Mouse (Mus musculus) stomach, embryonic 16.5 days (tissue): ENCODE data around the gene Naa38. TPM values are rescaled to one million over a fixed set of nuclear protein-coding genes. Genes with fewer than 3 reads are reported as not detected.

Source experiments
- ATAC-seq: fragments of 200-750 bp; cut with Nextera tagmentation; 2 replicates; pipeline ENCODE4 v1.8.0; 2017; ENCODE audit warnings: moderate number of reproducible peaks, moderate TSS enrichment; ENCODE audit not compliant: insufficient read depth, low FRiP score
- H3K27ac ChIP-seq: fragments of 300-500 bp; sonication (generic); 2 replicates; pipeline ENCODE4 v1.5.1; 2014; ENCODE audit warnings: low read length
- H3K27me3 ChIP-seq: fragments of 300-500 bp; sonication (generic); 2 replicates; pipeline ENCODE4 v1.6.1; 2014; ENCODE audit warnings: low read length, control low read depth, mixed read lengths; ENCODE audit not compliant: control insufficient read depth, insufficient read depth
- H3K36me3 ChIP-seq: fragments of 300-500 bp; sonication (generic); 2 replicates; pipeline ENCODE4 v1.6.1; 2014; ENCODE audit warnings: low read length; ENCODE audit not compliant: control insufficient read depth, insufficient read depth
- H3K4me1 ChIP-seq: fragments of 300-500 bp; sonication (generic); 2 replicates; pipeline ENCODE4 v1.6.1; 2014; ENCODE audit warnings: low read length, control low read depth, mixed read lengths; ENCODE audit not compliant: control insufficient read depth, insufficient read depth
- H3K4me2 ChIP-seq: fragments of 300-500 bp; sonication (generic); 2 replicates; pipeline ENCODE4 v1.6.1; 2014; ENCODE audit warnings: low read depth, low read length, mixed read lengths
- H3K4me3 ChIP-seq: fragments of 300-500 bp; sonication (generic); replicated peaks from 2 replicates; pipeline ENCODE4 v1.5.1; 2014; ENCODE audit warnings: mild to moderate bottlenecking, low read length
- H3K9ac ChIP-seq: fragments of 300-500 bp; sonication (generic); 2 replicates; pipeline ENCODE4 v1.6.1; 2014; ENCODE audit warnings: low read length
- H3K9me3 ChIP-seq: fragments of 300-500 bp; sonication (generic); replicated peaks from 2 replicates; pipeline ENCODE4 v1.6.1; 2016; ENCODE audit warnings: low read length, control low read depth; ENCODE audit not compliant: control insufficient read depth
- WGBS: fragments of 180-500 bp; shearing (Covaris S2); extraction: QIAGEN DNeasy Blood & Tissue Kit; methylation state at CpG from one replicate; pipeline ENCODE4 v1.1.7; 2014; 5-methylcytosine and 5-hydroxymethylcytosine counted together
- polyA plus RNA-seq: library from polyadenylated mRNA; unstranded; fragments of >200 nt; fragmentation: Nextera tagmentation; extraction: Ambion mirVana; gene quantifications from 2 replicates; pipeline ENCODE4 v1.2.1, GENCODE M21; 2015

The Naa38 gene
- polyA plus RNA-seq, 1 experiment from 2014 or later: 148 TPM

GRCm38 (mm10) chr11:69415668-69416451 is 20.6 kb downstream of the Naa38 start:
- H3K9me3 ChIP-seq: no peaks in the 10 kb centered on the region
- WGBS: 0% methylated on average over 16 of the region's 25 CpGs
- peak overlapping the region; percentile 99 for H3K27ac ChIP-seq
- peak overlapping the region; percentile 80 for H3K9ac ChIP-seq
- peak; percentile 12; the same call in 1 of the 2 replicates for ATAC-seq
- H3K4me1 ChIP-seq: peaks cover 50% of the 10 kb centered on the region
- H3K36me3 ChIP-seq: no peaks in the 10 kb centered on the region
- H3K27me3 ChIP-seq: no peaks in the 10 kb centered on the region
- peak overlapping the region; percentile 98 for H3K4me2 ChIP-seq
- H3K4me3 ChIP-seq: peak overlapping the region; percentile 67

- WGBS: under 1% methylated on average over 4 of the region's 4 CpGs
- Histone ChIP-seq H3K27me3 (peaks cover 4% of the 10 kb centered on the region), H3K4me1 (peaks cover 54% of the 10 kb centered on the region), H3K9me3 (no peaks in the 10 kb centered on the region), H3K27ac (peak overlapping the region; percentile 99), H3K4me2 (peak overlapping the region; percentile 98), H3K36me3 (no peaks in the 10 kb centered on the region), H3K4me3 (peak overlapping the region; percentile 67), H3K9ac (peak overlapping the region; percentile 80)
- no peak for ATAC-seq
These were observed 21.2 kb downstream of the Naa38 start for GRCm38 (mm10) chr11:69416509-69416908.

GRCm38 (mm10) chr11:69416921-69417448 is 21.7 kb downstream of the Naa38 start:
- Histone ChIP-seq H3K27me3 (peaks cover 6% of the 10 kb centered on the region), H3K4me2 (peak overlapping the region; percentile 98), H3K36me3 (no peaks in the 10 kb centered on the region), H3K9ac (peak overlapping the region; percentile 64), H3K4me1 (peaks cover 51% of the 10 kb centered on the region), H3K27ac (peak overlapping the region; percentile 99), H3K4me3 (peak overlapping the region; percentile 67), H3K9me3 (no peaks in the 10 kb centered on the region)
- 13% methylated on average over 8 of the region's 8 CpGs for WGBS
- no peak for ATAC-seq

GRCm38 (mm10) chr11:69417449-69418384 is 22.4 kb downstream of the Naa38 start:
- WGBS: under 1% methylated on average over 39 of the region's 39 CpGs
- Histone ChIP-seq H3K9ac (peak overlapping the region; percentile 81), H3K4me2 (peak overlapping the region; percentile 98), H3K27ac (peak overlapping the region; percentile 99), H3K4me1 (peaks cover 43% of the 10 kb centered on the region), H3K9me3 (no peaks in the 10 kb centered on the region), H3K27me3 (peaks cover 6% of the 10 kb centered on the region), H3K36me3 (no peaks in the 10 kb centered on the region), H3K4me3 (peak overlapping the region; percentile 67)
- ATAC-seq: peak; percentile 41

- WGBS: under 1% methylated on average over 45 of the region's 45 CpGs
- Histone ChIP-seq H3K36me3 (no peaks in the 10 kb centered on the region), H3K27me3 (peaks cover 6% of the 10 kb centered on the region), H3K27ac (peak overlapping the region; percentile 99), H3K9me3 (no peaks in the 10 kb centered on the region), H3K4me3 (peak overlapping the region; percentile 67), H3K9ac (peak overlapping the region; percentile 81), H3K4me1 (peaks cover 33% of the 10 kb centered on the region), H3K4me2 (peak overlapping the region; percentile 98)
- peak; percentile 91 for ATAC-seq
These were observed 23.5 kb downstream of the Naa38 start for GRCm38 (mm10) chr11:69418481-69419442.

- Histone ChIP-seq H3K4me1 (peaks cover 26% of the 10 kb centered on the region), H3K36me3 (no peaks in the 10 kb centered on the region), H3K4me3 (peak overlapping the region; percentile 67), H3K9ac (peak overlapping the region; percentile 72), H3K27me3 (peaks cover 6% of the 10 kb centered on the region), H3K9me3 (no peaks in the 10 kb centered on the region), H3K27ac (peak overlapping the region; percentile 99), H3K4me2 (peak overlapping the region; percentile 98)
- under 1% methylated on average over 19 of the region's 19 CpGs for WGBS
- no peak for ATAC-seq
These were observed 24.1 kb downstream of the Naa38 start for GRCm38 (mm10) chr11:69419443-69419812.

- WGBS: under 1% methylated on average over 31 of the region's 31 CpGs
- Histone ChIP-seq H3K9ac (peak overlapping the region; percentile 72), H3K4me1 (peaks cover 21% of the 10 kb centered on the region), H3K36me3 (no peaks in the 10 kb centered on the region), H3K4me3 (peak overlapping the region; percentile 67), H3K4me2 (peak overlapping the region; percentile 98), H3K9me3 (no peaks in the 10 kb centered on the region), H3K27me3 (peaks cover 6% of the 10 kb centered on the region), H3K27ac (peak overlapping the region; percentile 99)
- ATAC-seq: no peak
These were observed 24.7 kb downstream of the Naa38 start for GRCm38 (mm10) chr11:69419813-69420553.
